Mouse (Mus musculus) urinary bladder, postnatal 36 days (tissue): ENCODE measurements at regions not wholly inside any gene's neighbourhood (a gene's known extent, or its start where the extent isn't known, plus 50 kb on each side); places are given as distances from the start of the nearest gene placed in this dataset.

ENCODE experiments used
- DNase-seq, 2 experiments: peaks; one replicate each; pipeline ENCODE4 v3.0.0; 2022; ENCODE audit warnings: low spot score in 2 of 2, mixed read lengths in 1 of 2

- DNase-seq: no peak
Measured at GRCm38 (mm10) chr17:85932360-85933132, 212.4 kb downstream of the Srbd1 start.

- DNase-seq: no peak
Measured at GRCm38 (mm10) chr17:85931955-85932354, 213.0 kb downstream of the Srbd1 start.

GRCm38 (mm10) chr17:85930789-85931188 is 214.2 kb downstream of the Srbd1 start:
- DNase-seq: no peak

- no peak for DNase-seq
Measured at GRCm38 (mm10) chr17:85930331-85930730, 214.6 kb downstream of the Srbd1 start.

DNA sequence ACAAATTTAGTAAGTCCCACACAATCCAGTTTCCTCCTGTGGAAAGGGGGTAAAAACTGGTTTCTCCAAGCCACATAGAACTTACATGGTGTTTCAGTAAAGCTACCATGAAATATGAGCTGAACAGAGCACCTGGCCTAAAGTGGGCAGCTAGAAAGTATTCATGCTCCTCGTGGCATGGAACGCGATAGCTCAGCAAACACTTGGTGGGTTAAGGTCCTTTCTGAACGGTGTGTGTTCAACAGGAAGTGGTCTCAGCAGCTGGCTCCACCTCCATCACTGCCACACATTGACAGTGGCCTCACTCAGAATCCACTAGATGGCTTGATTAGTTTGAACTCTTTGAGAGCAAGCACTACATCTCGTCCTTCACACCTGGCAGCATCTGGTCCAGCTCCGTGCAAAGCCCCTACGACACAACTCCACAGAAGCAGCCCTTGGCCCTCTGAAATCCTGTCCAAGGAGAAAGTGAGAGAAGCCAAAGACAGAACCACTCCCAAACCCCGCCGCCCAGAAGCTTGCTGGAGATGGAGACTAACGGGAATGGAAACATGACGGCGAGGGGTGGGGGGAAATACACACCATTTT is 215.2 kb downstream of the Srbd1 start:
- DNase-seq: no peak

- no peak for DNase-seq
Measured at GRCm38 (mm10) chr17:85928543-85928942, 216.4 kb downstream of the Srbd1 start.

DNA sequence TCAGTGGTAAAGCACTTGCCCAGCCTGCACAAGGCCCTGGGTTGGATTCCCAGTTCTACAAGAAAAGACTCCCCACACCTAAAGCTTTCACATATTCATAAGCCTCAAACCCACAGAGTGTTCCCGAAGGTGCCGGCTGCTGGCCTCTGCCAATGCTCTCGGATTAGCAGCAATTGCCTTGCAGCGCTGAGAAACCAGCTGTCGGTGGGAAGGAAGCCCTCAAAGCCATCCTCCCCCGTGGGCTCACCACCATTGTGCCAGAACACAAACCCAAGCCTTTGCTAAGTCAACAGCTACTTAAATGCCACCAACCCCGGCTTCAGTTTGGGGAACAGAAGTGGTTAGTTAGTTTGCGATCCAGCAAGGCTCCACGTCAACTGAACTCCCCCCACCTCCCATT is 217.7 kb downstream of the Srbd1 start:
- no peak for DNase-seq

DNA sequence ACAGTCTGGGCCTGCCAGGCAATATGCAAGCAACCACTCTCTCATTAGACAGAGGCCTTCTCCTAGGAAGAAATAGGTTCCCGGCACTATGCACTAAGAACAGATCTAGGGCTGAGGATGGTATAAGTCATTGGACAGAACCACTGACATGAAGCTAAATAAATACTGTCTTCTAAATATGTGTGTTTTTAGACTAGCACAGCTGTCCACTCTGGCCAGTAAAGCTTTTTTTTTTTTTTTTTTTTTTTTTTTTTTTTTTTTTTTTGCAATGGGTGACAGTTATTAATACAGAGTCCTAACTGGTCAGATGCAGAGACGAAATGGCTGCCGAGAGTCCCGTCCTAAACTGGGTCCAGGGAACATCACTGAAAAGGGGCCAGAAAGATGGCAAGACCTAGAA is 218.9 kb downstream of the Srbd1 start:
- no peak for DNase-seq

- no peak for DNase-seq
Measured at GRCm38 (mm10) chr17:85921219-85921673, 223.7 kb downstream of the Srbd1 start.

GRCm38 (mm10) chr17:85919868-85920267 is 225.1 kb downstream of the Srbd1 start:
- DNase-seq: no peak

- no peak for DNase-seq
Measured at GRCm38 (mm10) chr17:85915870-85916269, 227.8 kb upstream of the Six2 start.

- no peak for DNase-seq
Measured at GRCm38 (mm10) chr17:85914062-85914461, 226.0 kb upstream of the Six2 start.

DNA sequence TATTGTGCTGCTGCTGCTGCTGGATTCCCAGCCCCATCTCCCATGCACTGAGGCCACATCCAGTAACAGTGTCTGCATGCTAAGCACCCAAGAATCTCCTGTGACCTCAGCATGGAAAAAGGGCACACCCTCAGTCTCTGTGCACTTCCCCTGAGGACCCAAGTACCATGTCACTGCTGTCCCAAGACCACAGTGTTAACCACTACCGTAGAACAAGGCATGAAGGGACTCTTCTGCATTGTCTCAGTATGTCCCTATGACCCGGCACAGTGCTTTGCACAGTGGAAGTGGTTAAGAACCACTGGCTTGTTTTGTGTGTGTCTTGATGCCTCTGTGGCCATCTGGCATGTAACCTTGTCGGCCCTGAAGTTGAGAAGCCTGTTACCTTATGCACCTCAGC is 220.6 kb upstream of the Six2 start:
- DNase-seq: no peak

DNA sequence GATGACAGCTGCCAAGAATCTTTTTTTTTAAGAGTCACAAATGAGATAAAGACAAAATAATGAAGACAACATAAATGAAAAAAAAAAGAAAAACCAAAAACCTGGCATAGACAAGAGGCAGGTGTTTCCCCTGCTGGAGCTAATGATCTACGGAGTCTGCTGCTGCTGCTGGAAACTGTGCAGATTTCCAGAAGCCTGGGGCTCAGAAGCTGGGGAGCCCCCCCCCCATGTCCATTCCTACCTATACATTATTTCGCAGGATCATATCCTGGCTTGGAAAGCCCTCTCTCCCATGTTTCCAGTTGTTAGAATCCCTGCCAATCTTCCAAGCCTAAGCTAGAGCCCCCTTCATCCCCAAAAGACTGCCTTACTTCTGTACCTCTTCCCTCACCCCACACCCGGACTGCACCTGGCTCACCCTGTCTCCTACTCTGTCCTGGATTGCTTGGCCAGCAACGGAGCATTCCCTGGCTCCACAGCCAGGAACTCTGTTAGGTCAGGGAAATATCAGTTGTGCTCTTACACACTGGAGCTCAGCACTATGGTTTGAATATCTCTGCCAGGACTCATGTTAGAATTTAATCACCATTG is 218.6 kb upstream of the Six2 start:
- DNase-seq: no peak

GRCm38 (mm10) chr17:85902575-85902974 is 214.5 kb upstream of the Six2 start:
- DNase-seq: no peak

DNA sequence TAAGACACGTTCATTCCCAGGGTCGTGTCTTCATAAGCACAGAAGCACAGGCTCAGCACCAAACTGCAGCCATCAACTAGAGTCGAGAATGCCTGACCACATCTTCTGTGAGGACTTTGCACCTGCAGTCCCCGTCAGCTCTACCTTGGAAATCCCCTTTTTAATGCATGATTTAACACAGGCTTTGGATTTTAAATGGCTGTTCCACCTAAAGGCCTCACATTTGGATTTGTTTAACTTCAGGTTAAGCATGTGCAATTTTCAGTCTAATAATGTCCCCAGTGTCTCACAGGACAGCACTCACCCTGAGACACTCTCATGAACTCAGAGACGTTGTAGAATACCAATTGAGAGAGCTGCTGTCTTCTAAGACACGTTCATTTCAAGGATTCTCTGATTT is 211.0 kb upstream of the Six2 start:
- DNase-seq: no peak

- no peak for DNase-seq
Measured at GRCm38 (mm10) chr17:85895978-85896377, 207.9 kb upstream of the Six2 start.

- DNase-seq: no peak
Measured at GRCm38 (mm10) chr17:85891243-85891642, 203.2 kb upstream of the Six2 start.

DNA sequence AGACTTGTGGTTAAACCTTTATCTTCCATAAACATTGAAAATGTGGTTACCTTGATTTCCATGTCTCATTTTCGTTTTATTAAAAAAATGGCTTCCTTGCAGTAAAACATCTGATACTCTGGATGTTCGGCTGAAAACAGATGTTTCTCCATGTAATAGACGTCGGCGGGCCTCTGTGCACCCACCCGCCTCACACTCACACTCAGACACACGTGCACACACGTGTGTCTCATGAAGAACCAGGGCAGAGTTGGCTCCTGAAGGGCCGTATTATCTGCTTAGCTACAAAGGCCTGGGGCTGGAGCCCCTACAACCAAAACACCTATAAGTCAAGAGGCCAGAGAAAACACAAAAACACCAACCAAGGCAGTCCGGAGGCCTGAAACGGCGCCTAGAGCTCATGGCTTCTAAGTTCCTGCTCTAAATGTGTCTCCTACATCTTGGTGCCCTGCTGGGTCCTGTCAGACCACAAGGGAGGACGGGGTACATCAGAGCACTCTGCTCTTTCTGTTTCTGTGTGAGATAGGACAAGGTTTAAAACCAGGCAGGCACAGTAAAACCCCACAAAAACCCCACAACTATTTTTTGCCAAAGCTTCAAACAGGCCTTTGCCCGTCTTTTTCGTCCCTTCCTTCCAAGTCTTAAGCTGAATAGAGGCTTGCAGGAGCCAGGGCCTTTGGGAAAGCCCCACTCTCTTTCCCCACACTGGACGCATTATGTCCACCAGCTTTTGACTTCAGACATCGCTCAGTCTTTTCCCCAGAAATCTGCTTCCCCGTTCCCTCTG is 201.9 kb upstream of the Six2 start:
- no peak for DNase-seq

- no peak for DNase-seq
Measured at GRCm38 (mm10) chr17:85888568-85889398, 200.7 kb upstream of the Six2 start.

DNA sequence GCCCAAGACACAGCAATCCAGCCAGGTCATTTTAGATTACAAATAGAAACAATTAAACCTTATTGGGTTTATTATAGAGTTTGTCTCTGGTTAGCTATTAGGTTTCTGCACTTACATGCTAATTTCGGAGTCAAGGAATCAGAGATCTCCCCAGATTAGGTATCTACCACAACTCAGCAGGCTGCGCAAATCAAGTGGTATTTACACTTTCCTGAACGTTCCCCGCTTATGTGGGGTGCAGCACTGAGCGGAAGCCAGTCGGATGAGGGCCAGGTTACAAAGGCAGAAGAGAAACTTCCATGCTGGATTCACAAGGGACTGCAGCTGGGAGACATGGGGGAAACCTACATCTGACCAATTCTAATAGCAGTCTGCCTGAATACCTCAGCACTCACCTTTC is 198.6 kb upstream of the Six2 start:
- no peak for DNase-seq
